Mouse (Mus musculus): ENCODE data around the gene Lefty1. TPM values are rescaled to one million over a fixed set of nuclear protein-coding genes. Genes with fewer than 3 reads are reported as not detected.
A peak's percentile ranks its signal among the peaks of the same experiment; 100 is the strongest.

Gene Lefty1
- polyA plus RNA-seq, 1 experiment from 2014 or later = 1.5 TPM

DNA sequence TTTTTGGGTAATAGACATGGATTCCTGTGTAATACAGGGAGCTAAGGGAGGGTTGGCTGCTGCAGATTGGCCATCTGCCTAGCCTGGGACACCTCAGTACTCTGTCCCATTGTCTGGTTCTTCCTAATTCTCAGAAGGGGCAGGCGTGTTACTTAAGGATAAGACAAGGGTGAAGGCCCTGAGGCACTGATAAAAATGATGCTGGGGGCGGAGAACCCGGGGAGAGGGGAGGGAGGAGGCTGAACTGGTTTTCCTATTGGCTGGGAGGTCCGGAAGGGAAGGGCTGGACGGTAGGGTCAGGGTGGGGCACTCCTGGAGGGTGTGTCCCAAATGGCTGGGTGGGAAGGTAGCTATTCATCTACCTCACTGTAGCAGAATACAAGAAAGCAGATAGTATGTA, 31.9 kb upstream of the Lefty1 start:
- ATAC-seq (ENCODE audit: insufficient number of reproducible peaks, insufficient read depth, low FRiP score, low read depth) = no peak
- peaks cover 8 to 15% of the 10 kb centered on the region in 2 experiments for H3K4me1 ChIP-seq (ENCODE audit: control insufficient read depth in 2 of 2, insufficient read depth in 2 of 2, low read length in 2 of 2)
- H3K36me3 ChIP-seq (ENCODE audit: control insufficient read depth, insufficient read depth, low read length) = peaks cover 20% of the 10 kb centered on the region
- whole genome bisulfite sequencing = 22% methylated on average over 5 of the region's 5 CpGs
- H3K27ac ChIP-seq (replicated peaks in 1 of 2; ENCODE audit: control insufficient read depth in 1 of 2, insufficient read depth in 1 of 2, low read depth in 2 of 2, low read length in 2 of 2) = no peak overlapping the region
- H3K9me3 ChIP-seq (ENCODE audit: control insufficient read depth, low read length) = no peaks in the 10 kb centered on the region
- H3K4me3 ChIP-seq (ENCODE audit: control insufficient read depth in 1 of 2, insufficient read depth in 1 of 2, low read depth in 1 of 2, low read length in 2 of 2) = no peak overlapping the region
- no peak overlapping the region for H3K4me2 ChIP-seq (ENCODE audit: low read length)
- H3K27me3 ChIP-seq (ENCODE audit: control insufficient read depth, insufficient read depth, low read length) = no peaks in the 10 kb centered on the region
- H3K9ac ChIP-seq (ENCODE audit: low read length) = no peak overlapping the region

DNA sequence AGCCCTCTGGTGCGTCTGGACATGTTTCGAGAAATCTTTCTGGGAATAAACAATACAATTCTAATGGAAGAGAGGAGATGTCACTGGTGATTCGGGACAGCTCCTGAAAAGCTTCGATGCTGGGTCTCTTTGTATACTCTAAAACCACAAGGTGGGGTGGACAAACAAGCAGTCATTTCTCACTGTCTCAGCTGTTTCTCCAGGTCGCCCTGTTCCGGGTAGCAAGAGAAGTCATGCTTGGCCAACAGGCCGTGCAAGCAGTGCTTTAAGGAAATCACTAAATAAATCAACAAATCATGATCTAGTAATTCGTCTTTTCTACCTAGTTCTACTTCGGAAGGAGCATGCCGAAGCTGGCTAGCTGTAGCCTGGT, 31.2 kb upstream of the Lefty1 start:
- Histone ChIP-seq H3K27me3 (ENCODE audit: control insufficient read depth, insufficient read depth, low read length) (no peaks in the 10 kb centered on the region), H3K4me2 (ENCODE audit: low read length) (peak overlapping the region; percentile 92), H3K36me3 (ENCODE audit: control insufficient read depth, insufficient read depth, low read length) (peaks cover 28% of the 10 kb centered on the region), H3K4me1 (ENCODE audit: control insufficient read depth in 2 of 2, insufficient read depth in 2 of 2, low read length in 2 of 2) (peaks cover 8 to 15% of the 10 kb centered on the region in 2 experiments), H3K9me3 (ENCODE audit: control insufficient read depth, low read length) (no peaks in the 10 kb centered on the region), H3K4me3 (ENCODE audit: control insufficient read depth in 1 of 2, insufficient read depth in 1 of 2, low read depth in 1 of 2, low read length in 2 of 2) (peak overlapping the region; percentile 8 to 77; a peak in 3 of 4 replicates), H3K27ac (replicated peaks in 1 of 2; ENCODE audit: control insufficient read depth in 1 of 2, insufficient read depth in 1 of 2, low read depth in 2 of 2, low read length in 2 of 2) (peak overlapping the region; percentile 57 to 69; a peak in 3 of 4 replicates), H3K9ac (ENCODE audit: low read length) (peak overlapping the region; percentile 86)
- ATAC-seq (ENCODE audit: insufficient number of reproducible peaks, insufficient read depth, low FRiP score, low read depth) = no peak
- 43% methylated on average over 10 of the region's 10 CpGs for WGBS

DNA sequence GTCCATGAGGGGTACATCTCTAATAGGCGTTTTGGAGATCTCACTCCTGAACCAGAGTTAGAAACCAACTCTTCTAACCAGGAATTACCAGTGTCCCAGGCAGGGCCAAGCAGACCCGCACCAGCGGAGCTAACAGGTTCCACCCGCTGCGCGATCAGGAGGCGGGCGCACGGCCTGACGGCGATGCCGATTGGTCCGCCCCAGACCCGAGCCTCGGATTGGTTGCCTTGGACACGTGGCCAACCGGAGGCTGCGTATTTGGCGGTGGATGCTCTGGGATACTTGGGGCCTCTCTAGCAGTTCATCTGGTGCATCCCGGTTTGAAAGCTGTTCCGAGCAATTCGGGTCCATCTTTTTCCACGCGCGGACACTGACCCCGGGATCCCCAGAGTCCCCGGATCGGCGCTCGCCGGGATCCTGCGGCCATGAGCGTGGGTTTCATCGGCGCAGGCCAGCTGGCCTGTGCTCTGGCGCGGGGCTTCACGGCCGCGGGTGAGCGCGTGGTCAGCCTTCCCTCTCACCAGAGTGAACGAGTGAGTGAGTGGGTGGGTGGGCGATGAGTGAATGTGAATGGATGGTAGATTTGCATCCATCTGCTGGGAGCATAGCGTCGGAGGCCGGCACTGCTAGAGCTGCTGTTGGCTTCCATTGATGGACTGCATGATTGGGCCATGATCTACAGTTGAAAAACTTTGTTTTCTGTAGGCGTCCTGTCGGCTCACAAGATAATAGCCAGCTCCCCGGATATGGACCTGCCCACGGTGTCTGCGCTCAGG, 30.6 kb upstream of the Lefty1 start, which contains the start of gene Pycr2:
Gene Pycr2, plus strand, starts transcription at position 255 of the 776 bp plus-strand sequence.
- Histone ChIP-seq H3K9me3 (ENCODE audit: control insufficient read depth, low read length) (no peaks in the 10 kb centered on the region), H3K9ac (ENCODE audit: low read length) (peak within 1 kb of the TSS; percentile 86), H3K27me3 (ENCODE audit: control insufficient read depth, insufficient read depth, low read length) (no peaks in the 10 kb centered on the region), H3K36me3 (ENCODE audit: control insufficient read depth, insufficient read depth, low read length) (peaks cover 28% of the 10 kb centered on the region), H3K4me1 (ENCODE audit: control insufficient read depth in 2 of 2, insufficient read depth in 2 of 2, low read length in 2 of 2) (peaks cover 8 to 15% of the 10 kb centered on the region in 2 experiments), H3K4me3 (ENCODE audit: control insufficient read depth in 1 of 2, insufficient read depth in 1 of 2, low read depth in 1 of 2, low read length in 2 of 2) (peak within 1 kb of the TSS; percentile 77 to 95), H3K27ac (replicated peaks in 1 of 2; ENCODE audit: control insufficient read depth in 1 of 2, insufficient read depth in 1 of 2, low read depth in 2 of 2, low read length in 2 of 2) (peak within 1 kb of the TSS; percentile 58 to 69), H3K4me2 (ENCODE audit: low read length) (peak within 1 kb of the TSS; percentile 92)
- under 1% methylated on average over 52 of the region's 52 CpGs for WGBS
- ATAC-seq (ENCODE audit: insufficient number of reproducible peaks, insufficient read depth, low FRiP score, low read depth) = peak; percentile 98

DNA sequence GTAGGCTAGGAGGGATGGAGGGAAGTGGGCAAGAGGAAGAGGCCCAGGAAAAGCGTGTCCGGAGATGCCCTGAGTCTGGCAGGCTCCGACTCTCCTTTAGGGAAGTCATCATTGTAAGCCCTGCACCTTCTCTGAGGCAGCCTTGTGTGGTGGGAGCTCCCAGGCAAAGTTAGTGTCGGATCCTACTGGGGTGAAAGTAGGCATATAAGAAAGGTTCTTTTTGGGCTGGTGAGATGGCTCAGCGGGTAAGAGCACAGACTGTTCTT, 30.1 kb upstream of the Lefty1 start:
- Histone ChIP-seq H3K4me1 (ENCODE audit: control insufficient read depth in 2 of 2, insufficient read depth in 2 of 2, low read length in 2 of 2) (peaks cover 8 to 15% of the 10 kb centered on the region in 2 experiments), H3K9me3 (ENCODE audit: control insufficient read depth, low read length) (no peaks in the 10 kb centered on the region), H3K27ac (replicated peaks in 1 of 2; ENCODE audit: control insufficient read depth in 1 of 2, insufficient read depth in 1 of 2, low read depth in 2 of 2, low read length in 2 of 2) (peak overlapping the region; percentile 58 to 69; a peak in 2 of 4 replicates), H3K4me3 (ENCODE audit: control insufficient read depth in 1 of 2, insufficient read depth in 1 of 2, low read depth in 1 of 2, low read length in 2 of 2) (peak overlapping the region; percentile 77 to 95), H3K4me2 (ENCODE audit: low read length) (peak overlapping the region; percentile 92), H3K36me3 (ENCODE audit: control insufficient read depth, insufficient read depth, low read length) (peaks cover 28% of the 10 kb centered on the region), H3K9ac (ENCODE audit: low read length) (peak overlapping the region; percentile 86), H3K27me3 (ENCODE audit: control insufficient read depth, insufficient read depth, low read length) (no peaks in the 10 kb centered on the region)
- no peak for ATAC-seq (ENCODE audit: insufficient number of reproducible peaks, insufficient read depth, low FRiP score, low read depth)
- 5% methylated on average over 5 of the region's 5 CpGs for WGBS

DNA sequence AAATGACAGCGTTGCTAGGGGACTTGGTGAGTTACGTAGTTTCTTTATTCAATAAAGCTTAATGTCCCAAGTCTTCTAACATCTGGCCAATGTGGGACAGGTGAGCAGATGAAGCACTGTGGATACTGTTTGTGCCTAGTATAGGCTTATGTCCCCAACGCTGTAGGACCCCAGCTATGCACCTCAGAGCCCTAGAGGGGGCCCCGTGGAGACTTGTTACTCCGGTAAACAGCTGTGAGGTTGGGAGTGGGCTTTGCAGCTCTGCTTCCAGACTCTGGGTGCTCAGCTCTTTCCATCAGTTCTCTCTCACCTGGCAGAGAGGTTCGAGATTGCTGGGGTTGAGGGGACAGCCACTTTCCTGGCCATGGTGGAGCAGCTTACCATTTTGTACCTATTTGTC, 29.5 kb upstream of the Lefty1 start:
- whole genome bisulfite sequencing = 70% methylated on average over 6 of the region's 6 CpGs
- Histone ChIP-seq H3K4me2 (ENCODE audit: low read length) (peak overlapping the region; percentile 92), H3K36me3 (ENCODE audit: control insufficient read depth, insufficient read depth, low read length) (peaks cover 28% of the 10 kb centered on the region), H3K4me3 (ENCODE audit: control insufficient read depth in 1 of 2, insufficient read depth in 1 of 2, low read depth in 1 of 2, low read length in 2 of 2) (peak overlapping the region in 1 of 2 experiments; percentile 77; a peak in 1 of 4 replicates), H3K4me1 (ENCODE audit: control insufficient read depth in 2 of 2, insufficient read depth in 2 of 2, low read length in 2 of 2) (peaks cover 8 to 15% of the 10 kb centered on the region in 2 experiments), H3K27me3 (ENCODE audit: control insufficient read depth, insufficient read depth, low read length) (no peaks in the 10 kb centered on the region), H3K9ac (ENCODE audit: low read length) (peak overlapping the region; percentile 86; the same call in 1 of the 2 replicates), H3K27ac (replicated peaks in 1 of 2; ENCODE audit: control insufficient read depth in 1 of 2, insufficient read depth in 1 of 2, low read depth in 2 of 2, low read length in 2 of 2) (no peak overlapping the region), H3K9me3 (ENCODE audit: control insufficient read depth, low read length) (no peaks in the 10 kb centered on the region)
- ATAC-seq (ENCODE audit: insufficient number of reproducible peaks, insufficient read depth, low FRiP score, low read depth) = no peak

DNA sequence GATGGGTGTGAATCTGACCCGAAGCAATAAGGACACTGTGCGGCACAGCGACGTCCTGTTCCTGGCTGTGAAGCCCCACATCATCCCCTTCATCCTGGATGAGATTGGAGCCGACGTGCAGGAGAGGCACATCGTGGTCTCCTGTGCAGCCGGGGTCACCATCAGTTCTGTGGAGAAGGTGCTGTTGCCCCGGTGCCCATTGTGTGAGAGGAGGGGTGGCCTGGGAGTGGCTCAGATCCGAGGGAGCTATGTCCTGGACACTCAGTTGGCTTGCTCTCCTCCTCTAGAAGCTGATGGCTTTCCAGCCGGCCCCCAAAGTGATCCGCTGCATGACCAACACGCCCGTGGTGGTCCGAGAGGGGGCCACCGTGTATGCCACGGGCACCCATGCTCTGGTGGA, 28.9 kb upstream of the Lefty1 start:
- Histone ChIP-seq H3K27me3 (ENCODE audit: control insufficient read depth, insufficient read depth, low read length) (no peaks in the 10 kb centered on the region), H3K9ac (ENCODE audit: low read length) (no peak overlapping the region), H3K9me3 (ENCODE audit: control insufficient read depth, low read length) (no peaks in the 10 kb centered on the region), H3K4me1 (ENCODE audit: control insufficient read depth in 2 of 2, insufficient read depth in 2 of 2, low read length in 2 of 2) (peaks cover 8 to 15% of the 10 kb centered on the region in 2 experiments), H3K27ac (replicated peaks in 1 of 2; ENCODE audit: control insufficient read depth in 1 of 2, insufficient read depth in 1 of 2, low read depth in 2 of 2, low read length in 2 of 2) (no peak overlapping the region), H3K4me2 (ENCODE audit: low read length) (no peak overlapping the region), H3K4me3 (ENCODE audit: control insufficient read depth in 1 of 2, insufficient read depth in 1 of 2, low read depth in 1 of 2, low read length in 2 of 2) (no peak overlapping the region), H3K36me3 (ENCODE audit: control insufficient read depth, insufficient read depth, low read length) (peaks cover 28% of the 10 kb centered on the region)
- 90% methylated on average over 17 of the region's 17 CpGs for WGBS
- no peak for ATAC-seq (ENCODE audit: insufficient number of reproducible peaks, insufficient read depth, low FRiP score, low read depth)

DNA sequence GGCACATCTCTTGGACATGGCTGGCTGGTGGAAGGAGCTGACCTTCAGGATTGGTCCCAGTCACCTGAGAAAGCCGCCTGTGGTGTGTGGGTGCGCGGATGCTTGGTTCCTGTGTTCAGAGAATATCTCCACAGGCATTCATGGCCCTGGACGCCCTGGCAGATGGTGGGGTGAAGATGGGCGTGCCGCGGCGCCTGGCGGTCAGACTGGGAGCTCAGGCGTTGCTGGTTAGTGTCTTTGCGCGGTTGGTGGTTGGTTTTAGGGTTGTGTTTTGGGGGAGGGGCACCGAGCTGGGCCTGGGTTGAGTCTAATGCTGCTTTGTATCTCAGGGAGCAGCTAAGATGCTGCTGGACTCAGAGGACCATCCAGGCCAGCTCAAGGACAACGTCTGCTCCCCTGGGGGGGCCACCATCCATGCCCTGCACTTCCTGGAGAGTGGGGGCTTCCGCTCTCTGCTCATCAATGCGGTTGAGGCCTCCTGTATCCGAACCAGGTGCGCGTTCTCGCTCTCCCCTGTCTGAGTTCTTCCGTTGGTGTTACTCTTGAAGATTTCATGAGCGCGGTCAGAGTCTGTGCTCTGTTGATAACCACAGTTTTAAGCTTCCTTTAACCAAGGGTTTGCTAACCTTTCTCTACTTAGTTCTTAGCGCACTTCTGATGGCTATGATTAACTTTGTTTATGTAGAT, 28.2 kb upstream of the Lefty1 start:
- no peaks in the 10 kb centered on the region for H3K27me3 ChIP-seq (ENCODE audit: control insufficient read depth, insufficient read depth, low read length)
- ATAC-seq (ENCODE audit: insufficient number of reproducible peaks, insufficient read depth, low FRiP score, low read depth) = no peak
- no peak overlapping the region for H3K27ac ChIP-seq (replicated peaks in 1 of 2; ENCODE audit: control insufficient read depth in 1 of 2, insufficient read depth in 1 of 2, low read depth in 2 of 2, low read length in 2 of 2)
- H3K4me1 ChIP-seq (ENCODE audit: control insufficient read depth in 2 of 2, insufficient read depth in 2 of 2, low read length in 2 of 2) = peaks cover 8 to 15% of the 10 kb centered on the region in 2 experiments
- H3K36me3 ChIP-seq (ENCODE audit: control insufficient read depth, insufficient read depth, low read length) = peaks cover 28% of the 10 kb centered on the region
- H3K9me3 ChIP-seq (ENCODE audit: control insufficient read depth, low read length) = no peaks in the 10 kb centered on the region
- H3K4me2 ChIP-seq (ENCODE audit: low read length) = no peak overlapping the region
- H3K9ac ChIP-seq (ENCODE audit: low read length) = no peak overlapping the region
- no peak overlapping the region for H3K4me3 ChIP-seq (ENCODE audit: control insufficient read depth in 1 of 2, insufficient read depth in 1 of 2, low read depth in 1 of 2, low read length in 2 of 2)
- WGBS = 90% methylated on average over 24 of the region's 24 CpGs
